Mouse (Mus musculus) limb, embryonic 14.5 days (tissue): Measurements from ENCODE around the gene Sla2. TPM values are rescaled to one million over a fixed set of nuclear protein-coding genes. Genes with fewer than 3 reads are reported as not detected.

ENCODE experiments used
- ATAC-seq: fragments of 200-750 bp; cut with Nextera tagmentation; 2 replicates; pipeline ENCODE4 v1.8.0; 2017; ENCODE audit warnings: low read depth, moderate number of reproducible peaks, moderate TSS enrichment; ENCODE audit not compliant: low FRiP score
- DNase-seq: peaks from one replicate; pipeline ENCODE4 v3.0.0-alpha.2; 2015; ENCODE audit warnings: low spot score
- H3K27ac ChIP-seq: fragments of 300-500 bp; sonication (generic); replicated peaks from 2 replicates; pipeline ENCODE4 v1.5.1; 2014; ENCODE audit warnings: low read depth, mild to moderate bottlenecking, low read length, moderate library complexity, mixed read lengths
- H3K27me3 ChIP-seq: fragments of 300-500 bp; sonication (generic); 2 replicates; pipeline ENCODE4 v1.6.1; 2014; ENCODE audit warnings: low read length, mixed read lengths; ENCODE audit not compliant: control insufficient read depth, insufficient read depth
- H3K36me3 ChIP-seq: fragments of 300-500 bp; sonication (generic); 2 replicates; pipeline ENCODE4 v1.6.1; 2014; ENCODE audit warnings: mild to moderate bottlenecking, low read length, moderate library complexity, mixed read lengths; ENCODE audit not compliant: control insufficient read depth, insufficient read depth
- H3K4me1 ChIP-seq: fragments of 300-500 bp; sonication (generic); 2 replicates; pipeline ENCODE4 v1.6.1; 2014; ENCODE audit warnings: antibody characterized with exemption, low read length, mixed read lengths; ENCODE audit not compliant: control insufficient read depth, insufficient read depth
- H3K4me2 ChIP-seq: fragments of 300-500 bp; sonication (generic); replicated peaks from 2 replicates; pipeline ENCODE4 v1.6.1; 2014; ENCODE audit warnings: low read depth, mild to moderate bottlenecking, low read length, moderate library complexity; ENCODE audit not compliant: severe bottlenecking
- H3K4me3 ChIP-seq: fragments of 300-500 bp; sonication (generic); replicated peaks from 2 replicates; pipeline ENCODE4 v1.5.1; 2014; ENCODE audit warnings: low read length
- H3K9ac ChIP-seq: fragments of 300-500 bp; sonication (generic); 2 replicates; pipeline ENCODE4 v1.6.1; 2014; ENCODE audit warnings: mild to moderate bottlenecking, low read depth, low read length, moderate library complexity; ENCODE audit not compliant: severe bottlenecking
- H3K9me3 ChIP-seq: fragments of 300-500 bp; sonication (generic); 2 replicates; pipeline ENCODE4 v1.6.1; 2016; ENCODE audit warnings: low read length; ENCODE audit not compliant: control insufficient read depth
- POLR2A ChIP-seq: fragments of 200-500 bp; IDR thresholded peaks from 2 replicates; pipeline ENCODE4 v1.8.0; 2012; ENCODE audit warnings: inconsistent platforms, mild to moderate bottlenecking, moderate library complexity, borderline replicate concordance; ENCODE audit not compliant: insufficient read depth, insufficient read length; ENCODE audit errors: extremely low read depth
- WGBS: fragments of 180-500 bp; shearing (Covaris S2); extraction: QIAGEN DNeasy Blood & Tissue Kit; methylation state at CpG from one replicate; pipeline ENCODE4 v1.1.7; 2014; 5-methylcytosine and 5-hydroxymethylcytosine counted together
- polyA plus RNA-seq, 2 experiments: library from polyadenylated mRNA; depleted of rRNA in 1 of 2; stranded (reverse) in 1 of 2; unstranded in 1 of 2; fragments of >200 nt; fragmentation: Nextera tagmentation in 1 of 2; extraction: Ambion mirVana in 1 of 2; gene quantifications; 2 replicates each; pipeline versions ENCODE4 v1.2.1 to v1.2.3; 2012 to 2014

Sla2 gene
- polyA plus RNA-seq, 2 experiments, result 0.15 to 0.26 TPM

GRCm38 (mm10) chr2:156869554-156869953 lies 17.4 kb downstream of the Sla2 start:
- Histone ChIP-seq H3K36me3 (peaks cover 85% of the 10 kb centered on the region), H3K9me3 (no peaks in the 10 kb centered on the region), H3K9ac (no peak overlapping the region), H3K27ac (no peak overlapping the region), H3K4me1 (no peaks in the 10 kb centered on the region), H3K4me2 (no peak overlapping the region), H3K4me3 (no peak overlapping the region), H3K27me3 (no peaks in the 10 kb centered on the region)
- ATAC-seq, result no peak
- WGBS, result 91% methylated on average over 7 of the region's 7 CpGs
- DNase-seq, result no peak
- no peak for TF ChIP-seq POLR2A

- TF ChIP-seq POLR2A, result no peak
- Histone ChIP-seq H3K4me1 (peaks cover 5% of the 10 kb centered on the region), H3K9ac (no peak overlapping the region; the same call in 1 of the 2 replicates), H3K36me3 (peaks cover 80% of the 10 kb centered on the region), H3K4me2 (no peak overlapping the region), H3K9me3 (no peaks in the 10 kb centered on the region), H3K27ac (no peak overlapping the region), H3K27me3 (no peaks in the 10 kb centered on the region), H3K4me3 (no peak overlapping the region)
- ATAC-seq (no peak), DNase-seq (no peak)
- 89% methylated on average over 8 of the region's 8 CpGs for WGBS
These were observed 18.0 kb downstream of the Sla2 start for GRCm38 (mm10) chr2:156868994-156869393.

- peak overlapping the region; percentile 90; the same call in 1 of the 2 replicates for H3K9ac ChIP-seq
These were observed 22.5 kb downstream of the Sla2 start for GRCm38 (mm10) chr2:156864481-156864880.

GRCm38 (mm10) chr2:156863487-156864160 lies 23.4 kb downstream of the Sla2 start:
- Histone ChIP-seq H3K4me2 (peak overlapping the region; percentile 81), H3K27ac (peak overlapping the region; percentile 80), H3K27me3 (no peaks in the 10 kb centered on the region), H3K36me3 (peaks cover 35% of the 10 kb centered on the region), H3K9me3 (no peaks in the 10 kb centered on the region), H3K9ac (peak overlapping the region; percentile 90), H3K4me3 (peak overlapping the region; percentile 99), H3K4me1 (peaks cover 13% of the 10 kb centered on the region)
- ATAC-seq (peak; percentile 23), DNase-seq (no peak)
- 2% methylated on average over 28 of the region's 28 CpGs for WGBS
- no peak for TF ChIP-seq POLR2A

More at GRCm38 (mm10) chr2:156864481-156864880, 22.5 kb downstream of the Sla2 start:
- H3K4me3 ChIP-seq, result peak overlapping the region; percentile 99
- no peak overlapping the region for H3K27ac ChIP-seq
- no peaks in the 10 kb centered on the region for H3K27me3 ChIP-seq
- peak overlapping the region; percentile 81; the same call in 1 of the 2 replicates for H3K4me2 ChIP-seq
- TF ChIP-seq POLR2A, result no peak
- ATAC-seq (no peak), DNase-seq (no peak)
- H3K9me3 ChIP-seq, result no peaks in the 10 kb centered on the region
- peaks cover 42% of the 10 kb centered on the region for H3K36me3 ChIP-seq
- H3K4me1 ChIP-seq, result peaks cover 8% of the 10 kb centered on the region
- 77% methylated on average over 3 of the region's 3 CpGs for WGBS

GRCm38 (mm10) chr2:156862772-156863486 lies 24.1 kb downstream of the Sla2 start, which contains the start of gene Rab5if:
Rab5if (plus strand) TSS chr2:156863128.
- DNase-seq, result peak; percentile 95
- H3K27ac ChIP-seq, result peak within 1 kb of the TSS; percentile 91
- peak within 1 kb of the TSS; percentile 83 for H3K4me2 ChIP-seq
- WGBS, result under 1% methylated on average over 71 of the region's 98 CpGs
- H3K4me1 ChIP-seq, result peaks cover 13% of the 10 kb centered on the region
- peak within 1 kb of the TSS; percentile 99 for H3K4me3 ChIP-seq
- TF ChIP-seq POLR2A, result peak; percentile 80; the same call in 1 of the 2 replicates
- H3K9me3 ChIP-seq, result no peaks in the 10 kb centered on the region
- ATAC-seq, result peak; percentile 98
- no peaks in the 10 kb centered on the region for H3K27me3 ChIP-seq
- H3K36me3 ChIP-seq, result peaks cover 33% of the 10 kb centered on the region
- H3K9ac ChIP-seq, result peak within 1 kb of the TSS; percentile 90
